Mouse (Mus musculus) megakaryocyte, embryonic 14.5 days (primary cell): ENCODE results near the gene Nsun7. TPM values are rescaled to one million over a fixed set of nuclear protein-coding genes. Genes with fewer than 3 reads are reported as not detected.

Experiments used
- H3K27me3 ChIP-seq: replicated peaks from 2 replicates; pipeline ENCODE3; 2012; ENCODE audit warnings: inconsistent platforms
- H3K36me3 ChIP-seq: replicated peaks from 2 replicates; pipeline ENCODE3; 2012; ENCODE audit warnings: low read length, inconsistent platforms, mixed read lengths
- H3K4me1 ChIP-seq: 2 replicates; pipeline ENCODE4 v1.6.1; 2012; ENCODE audit warnings: inconsistent platforms
- H3K4me3 ChIP-seq: replicated peaks from 2 replicates; pipeline ENCODE3; 2012; ENCODE audit warnings: moderate library complexity, mild to moderate bottlenecking, inconsistent platforms
- H3K9me3 ChIP-seq: 2 replicates; pipeline ENCODE4 v1.6.1; 2012; ENCODE audit warnings: inconsistent platforms
- FLI1 ChIP-seq: IDR thresholded peaks from 2 replicates; pipeline ENCODE4 v1.6.1; 2012; ENCODE audit warnings: low read length, inconsistent platforms, mixed read lengths
- GATA1 ChIP-seq: IDR thresholded peaks from 3 replicates; pipeline ENCODE4 v1.6.1; 2012; ENCODE audit warnings: mixed read lengths, low read length, inconsistent platforms, borderline replicate concordance
- polyA plus RNA-seq: library from polyadenylated mRNA; stranded (reverse); fragments of >175 nt; gene quantifications from 2 replicates; pipeline ENCODE4 v1.2.3, GENCODE M21; 2012; ENCODE audit warnings: low replicate concordance; ENCODE audit not compliant: insufficient read depth

The Nsun7 gene
- polyA plus RNA-seq, 1 experiment: not detected

- H3K4me3 ChIP-seq: no peak overlapping the region
- no peak for TF ChIP-seq FLI1
- no peak for TF ChIP-seq GATA1
- H3K9me3 ChIP-seq: no peaks in the 10 kb centered on the region
- H3K4me1 ChIP-seq: no peaks in the 10 kb centered on the region
- H3K27me3 ChIP-seq: peaks cover 6% of the 10 kb centered on the region
- H3K36me3 ChIP-seq: no peaks in the 10 kb centered on the region
These were observed 11.4 kb downstream of the Nsun7 start for GRCm38 (mm10) chr5:66271141-66271540.

GRCm38 (mm10) chr5:66274417-66274816 is 14.7 kb downstream of the Nsun7 start:
- Histone ChIP-seq H3K4me3 (no peak overlapping the region), H3K4me1 (peaks cover 4% of the 10 kb centered on the region), H3K27me3 (peaks cover 6% of the 10 kb centered on the region), H3K36me3 (no peaks in the 10 kb centered on the region), H3K9me3 (no peaks in the 10 kb centered on the region)
- TF ChIP-seq GATA1 (no peak), FLI1 (no peak)

- H3K4me3 ChIP-seq: no peak overlapping the region
- peaks cover 4% of the 10 kb centered on the region; the same call in 1 of the 2 replicates for H3K9me3 ChIP-seq
- TF ChIP-seq FLI1 (no peak), GATA1 (no peak)
- no peaks in the 10 kb centered on the region for H3K27me3 ChIP-seq
- no peaks in the 10 kb centered on the region for H3K36me3 ChIP-seq
- H3K4me1 ChIP-seq: peaks cover 16% of the 10 kb centered on the region
These were observed 20.0 kb downstream of the Nsun7 start for GRCm38 (mm10) chr5:66279650-66280049.

- Histone ChIP-seq H3K36me3 (no peaks in the 10 kb centered on the region), H3K4me3 (no peak overlapping the region), H3K4me1 (peaks cover 16% of the 10 kb centered on the region), H3K27me3 (no peaks in the 10 kb centered on the region), H3K9me3 (peaks cover 14% of the 10 kb centered on the region)
- no peak for TF ChIP-seq GATA1
These were observed 21.0 kb downstream of the Nsun7 start for GRCm38 (mm10) chr5:66280742-66281141.

- Histone ChIP-seq H3K4me3 (peak overlapping the region; percentile 44), H3K4me1 (peaks cover 14% of the 10 kb centered on the region), H3K9me3 (peaks cover 7% of the 10 kb centered on the region), H3K27me3 (no peaks in the 10 kb centered on the region), H3K36me3 (no peaks in the 10 kb centered on the region)
- TF ChIP-seq GATA1: no peak
- TF ChIP-seq FLI1: no peak
These were observed 34.5 kb downstream of the Nsun7 start for GRCm38 (mm10) chr5:66294106-66294625.

GRCm38 (mm10) chr5:66294952-66295351 is 35.3 kb downstream of the Nsun7 start:
- Histone ChIP-seq H3K36me3 (no peaks in the 10 kb centered on the region), H3K9me3 (peaks cover 7% of the 10 kb centered on the region), H3K4me3 (no peak overlapping the region), H3K27me3 (no peaks in the 10 kb centered on the region), H3K4me1 (peaks cover 14% of the 10 kb centered on the region)
- no peak for TF ChIP-seq GATA1
- TF ChIP-seq FLI1: no peak

- H3K27me3 ChIP-seq: no peaks in the 10 kb centered on the region
- peaks cover 6% of the 10 kb centered on the region for H3K36me3 ChIP-seq
- TF ChIP-seq FLI1 (no peak), GATA1 (no peak)
- H3K9me3 ChIP-seq: peaks cover 7% of the 10 kb centered on the region
- peaks cover 14% of the 10 kb centered on the region for H3K4me1 ChIP-seq
- no peak overlapping the region for H3K4me3 ChIP-seq
These were observed 36.4 kb downstream of the Nsun7 start for GRCm38 (mm10) chr5:66296116-66296515.

GRCm38 (mm10) chr5:66298856-66299255 is 39.2 kb downstream of the Nsun7 start:
- no peaks in the 10 kb centered on the region for H3K27me3 ChIP-seq
- H3K4me1 ChIP-seq: peaks cover 16% of the 10 kb centered on the region
- peaks cover 7% of the 10 kb centered on the region for H3K9me3 ChIP-seq
- no peak for TF ChIP-seq GATA1
- no peak for TF ChIP-seq FLI1
- H3K36me3 ChIP-seq: peaks cover 24% of the 10 kb centered on the region
- no peak overlapping the region for H3K4me3 ChIP-seq

GRCm38 (mm10) chr5:66300576-66300975 is 40.9 kb downstream of the Nsun7 start:
- Histone ChIP-seq H3K4me3 (no peak overlapping the region), H3K4me1 (peaks cover 4% of the 10 kb centered on the region; the same call in 1 of the 2 replicates), H3K27me3 (no peaks in the 10 kb centered on the region), H3K36me3 (peaks cover 37% of the 10 kb centered on the region), H3K9me3 (peaks cover 7% of the 10 kb centered on the region)
- TF ChIP-seq GATA1: no peak
- no peak for TF ChIP-seq FLI1

GRCm38 (mm10) chr5:66302085-66302815 is 42.6 kb downstream of the Nsun7 start:
- H3K36me3 ChIP-seq: peaks cover 52% of the 10 kb centered on the region
- H3K9me3 ChIP-seq: no peaks in the 10 kb centered on the region
- H3K27me3 ChIP-seq: no peaks in the 10 kb centered on the region
- H3K4me1 ChIP-seq: peaks cover 4% of the 10 kb centered on the region; the same call in 1 of the 2 replicates
- TF ChIP-seq FLI1 (no peak), GATA1 (no peak)
- H3K4me3 ChIP-seq: no peak overlapping the region

GRCm38 (mm10) chr5:66302873-66303272 is 43.2 kb downstream of the Nsun7 start:
- peaks cover 58% of the 10 kb centered on the region for H3K36me3 ChIP-seq
- TF ChIP-seq GATA1 (no peak), FLI1 (no peak)
- H3K9me3 ChIP-seq: no peaks in the 10 kb centered on the region
- H3K4me1 ChIP-seq: peaks cover 4% of the 10 kb centered on the region; the same call in 1 of the 2 replicates
- H3K4me3 ChIP-seq: no peak overlapping the region
- peaks cover 3% of the 10 kb centered on the region for H3K27me3 ChIP-seq
